Mouse (Mus musculus) myocyte (in vitro differentiated cells): ENCODE results near the gene Rsf1.
A peak's percentile ranks its signal among the peaks of the same experiment; 100 is the strongest.

Experiments
- POLR2A ChIP-seq: IDR thresholded peaks from one replicate; pipeline ENCODE4 v1.6.1; 2011; ENCODE audit warnings: low read depth, mild to moderate bottlenecking, control low read depth, moderate library complexity; ENCODE audit not compliant: insufficient read length
- TCF12 ChIP-seq: IDR thresholded peaks from one replicate; pipeline ENCODE4 v1.6.1; 2011; ENCODE audit warnings: mild to moderate bottlenecking, control low read depth; ENCODE audit not compliant: poor library complexity, insufficient read depth, severe bottlenecking

GRCm38 (mm10) chr7:97737638-97738456 is 158.2 kb downstream of the Rsf1 start, which contains the start of gene Aqp11:
- TF ChIP-seq TCF12 (no peak), POLR2A (peak; percentile 55)
